Mouse (Mus musculus): ENCODE measurements around the gene Ccdc13. TPM values are rescaled to one million over a fixed set of nuclear protein-coding genes. Genes with fewer than 3 reads are reported as not detected.

The Ccdc13 gene
- 1.3 TPM in 1 of 2 replicates, not detected in the other for total RNA-seq (2015; ENCODE audit: low replicate concordance)
- not detected in 2 replicates for total RNA-seq (2017; ENCODE audit: low replicate concordance)

GRCm38 (mm10) chr9:121838829-121839621, at the start of gene Ccdc13:
Gene Ccdc13, minus strand, starts transcription at chr9:121839461.
- ATAC-seq (replicated peaks; ENCODE audit: low FRiP score, poor library complexity, severe bottlenecking), result no peak

GRCm38 (mm10) chr9:121882015-121882457, 42.8 kb upstream of the Ccdc13 start:
- no peak for ATAC-seq (replicated peaks; ENCODE audit: low FRiP score, poor library complexity, severe bottlenecking)

- ATAC-seq (replicated peaks; ENCODE audit: low FRiP score, poor library complexity, severe bottlenecking), result no peak
Observed at GRCm38 (mm10) chr9:121881301-121881700, 42.0 kb upstream of the Ccdc13 start.

- ATAC-seq (replicated peaks; ENCODE audit: low FRiP score, poor library complexity, severe bottlenecking), result no peak
Observed at GRCm38 (mm10) chr9:121880840-121881239, 41.6 kb upstream of the Ccdc13 start.

GRCm38 (mm10) chr9:121877052-121877740, 37.9 kb upstream of the Ccdc13 start:
- ATAC-seq (replicated peaks; ENCODE audit: low FRiP score, poor library complexity, severe bottlenecking), result peak; percentile 65

- no peak for ATAC-seq (replicated peaks; ENCODE audit: low FRiP score, poor library complexity, severe bottlenecking)
Observed at GRCm38 (mm10) chr9:121873578-121873977, 34.3 kb upstream of the Ccdc13 start.

- no peak for ATAC-seq (replicated peaks; ENCODE audit: low FRiP score, poor library complexity, severe bottlenecking)
Observed at GRCm38 (mm10) chr9:121872062-121872683, 32.9 kb upstream of the Ccdc13 start.

GRCm38 (mm10) chr9:121869973-121870515, 30.8 kb upstream of the Ccdc13 start:
- no peak for ATAC-seq (replicated peaks; ENCODE audit: low FRiP score, poor library complexity, severe bottlenecking)

GRCm38 (mm10) chr9:121869432-121869831, 30.2 kb upstream of the Ccdc13 start:
- no peak for ATAC-seq (replicated peaks; ENCODE audit: low FRiP score, poor library complexity, severe bottlenecking)

GRCm38 (mm10) chr9:121868236-121868635, 29.0 kb upstream of the Ccdc13 start:
- ATAC-seq (replicated peaks; ENCODE audit: low FRiP score, poor library complexity, severe bottlenecking), result no peak

GRCm38 (mm10) chr9:121867632-121868031, 28.4 kb upstream of the Ccdc13 start:
- ATAC-seq (replicated peaks; ENCODE audit: low FRiP score, poor library complexity, severe bottlenecking), result no peak

GRCm38 (mm10) chr9:121865425-121866008, 26.3 kb upstream of the Ccdc13 start:
- no peak for ATAC-seq (replicated peaks; ENCODE audit: low FRiP score, poor library complexity, severe bottlenecking)

GRCm38 (mm10) chr9:121864837-121865236, 25.6 kb upstream of the Ccdc13 start:
- ATAC-seq (replicated peaks; ENCODE audit: low FRiP score, poor library complexity, severe bottlenecking), result no peak

GRCm38 (mm10) chr9:121860921-121861320, 21.7 kb upstream of the Ccdc13 start:
- ATAC-seq (replicated peaks; ENCODE audit: low FRiP score, poor library complexity, severe bottlenecking), result no peak

- no peak for ATAC-seq (replicated peaks; ENCODE audit: low FRiP score, poor library complexity, severe bottlenecking)
Observed at GRCm38 (mm10) chr9:121859345-121859744, 20.1 kb upstream of the Ccdc13 start.

GRCm38 (mm10) chr9:121858153-121858488, 18.9 kb upstream of the Ccdc13 start, which contains the start of gene Higd1a:
Gene Higd1a, minus strand, starts transcription at chr9:121858362.
- ATAC-seq (replicated peaks; ENCODE audit: low FRiP score, poor library complexity, severe bottlenecking), result no peak

GRCm38 (mm10) chr9:121857474-121858152, 18.4 kb upstream of the Ccdc13 start:
- peak; percentile 94 for ATAC-seq (replicated peaks; ENCODE audit: low FRiP score, poor library complexity, severe bottlenecking)

GRCm38 (mm10) chr9:121856649-121857416, 17.6 kb upstream of the Ccdc13 start:
- ATAC-seq (replicated peaks; ENCODE audit: low FRiP score, poor library complexity, severe bottlenecking), result peak; percentile 51

- ATAC-seq (replicated peaks; ENCODE audit: low FRiP score, poor library complexity, severe bottlenecking), result no peak
Observed at GRCm38 (mm10) chr9:121854246-121854645, 15.0 kb upstream of the Ccdc13 start.

All from erythroblast, adult 5-6 weeks (primary cell).